Mouse (Mus musculus): ENCODE data around the gene Rita1.

DNA sequence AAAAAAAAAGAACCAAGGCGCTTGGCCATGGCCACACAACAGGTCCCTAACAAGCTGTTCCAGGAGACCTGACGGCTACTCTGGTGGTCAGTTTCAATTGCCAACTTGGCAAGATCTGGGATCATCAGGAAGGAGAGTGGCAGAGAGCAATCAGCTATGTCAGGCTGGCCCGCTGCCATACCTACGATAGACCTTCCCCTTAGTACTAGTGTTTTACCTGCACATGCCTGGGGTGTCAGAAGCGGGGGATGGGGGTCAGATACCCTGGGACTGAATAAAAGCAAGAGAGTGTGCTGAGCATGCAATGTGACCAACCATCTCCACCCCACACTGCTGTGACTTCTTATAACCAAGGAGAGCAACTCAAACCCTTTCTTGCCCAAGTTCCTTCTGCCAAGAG is 1.5 kb downstream of the Rita1 start:
- TF ChIP-seq CTCF (IDR thresholded peaks at IDR 0.05; ENCODE audit: low read depth, low read length) = no peak
- TF ChIP-seq POLR2A (IDR thresholded peaks at IDR 0.05; ENCODE audit: insufficient read depth, low read length) = no peak
